Mouse (Mus musculus): ENCODE data around the gene Cdc25b.
"Not testable (repeated sequence)": the region's sequence is repeated elsewhere in the genome, so short reads cannot be mapped to it uniquely, and the experiment has no call there.

The Cdc25b gene

DNA sequence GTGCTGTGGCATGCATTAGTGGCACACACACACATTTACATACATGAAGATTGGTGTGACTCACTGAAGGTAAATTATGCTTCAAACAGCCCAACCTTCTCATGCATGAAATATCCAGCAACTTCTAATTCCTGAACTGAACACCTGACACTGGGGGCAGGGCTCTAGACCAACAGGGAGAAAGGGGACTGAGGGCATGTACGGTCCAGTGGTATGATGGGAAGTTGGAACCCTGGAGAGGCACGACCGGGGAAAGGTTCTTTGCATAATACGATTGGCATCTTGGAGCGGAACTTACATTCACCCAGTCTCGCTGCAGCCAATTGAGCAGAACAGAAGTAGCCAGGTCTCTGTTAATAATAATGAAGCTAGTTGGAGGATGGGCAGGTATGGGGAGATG, 38.4 kb downstream of the Cdc25b start:
- DNase-seq (ENCODE audit: low read depth, low spot score) = no peak

DNA sequence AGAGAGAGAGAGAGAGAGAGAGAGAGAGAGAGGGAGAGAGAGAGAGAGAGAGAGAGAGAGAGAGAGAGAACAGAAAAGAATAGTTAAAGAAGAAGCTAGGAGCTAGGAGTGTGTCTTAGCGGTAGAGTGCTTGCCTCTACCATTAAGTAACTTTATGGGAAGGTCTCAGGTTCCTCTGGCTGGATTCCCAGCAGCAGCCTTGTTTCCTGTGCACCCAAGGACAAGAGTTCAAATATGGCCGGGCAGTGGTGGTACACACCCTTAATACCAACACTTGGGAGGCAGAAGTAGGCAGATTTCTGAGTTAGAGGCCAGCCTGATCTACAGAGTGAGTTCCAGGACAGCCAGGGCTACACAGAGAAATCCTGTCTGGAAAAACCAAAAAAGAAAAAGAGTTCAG, 39.9 kb downstream of the Cdc25b start:
- DNase-seq (ENCODE audit: low read depth, low spot score) = not testable (repeated sequence)

DNA sequence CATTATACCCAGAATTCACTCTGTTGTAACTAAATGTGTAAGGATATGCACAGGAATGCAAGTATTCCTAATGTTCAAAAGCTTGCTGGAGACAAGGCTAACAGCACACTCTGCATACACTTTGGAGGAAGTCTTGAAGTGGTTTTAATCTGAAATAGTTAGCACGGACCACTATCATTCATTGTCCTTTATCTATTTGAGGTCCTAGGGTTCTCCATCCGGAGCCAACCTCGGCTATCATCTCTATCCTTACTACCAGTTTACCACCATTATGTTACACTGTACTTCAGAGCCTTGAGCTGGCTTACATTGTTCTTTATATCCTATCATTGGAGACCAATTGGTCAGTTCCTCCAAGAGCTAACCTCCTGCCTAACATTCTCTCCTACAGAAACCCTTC, 40.5 kb downstream of the Cdc25b start:
- DNase-seq (ENCODE audit: low read depth, low spot score) = no peak

DNA sequence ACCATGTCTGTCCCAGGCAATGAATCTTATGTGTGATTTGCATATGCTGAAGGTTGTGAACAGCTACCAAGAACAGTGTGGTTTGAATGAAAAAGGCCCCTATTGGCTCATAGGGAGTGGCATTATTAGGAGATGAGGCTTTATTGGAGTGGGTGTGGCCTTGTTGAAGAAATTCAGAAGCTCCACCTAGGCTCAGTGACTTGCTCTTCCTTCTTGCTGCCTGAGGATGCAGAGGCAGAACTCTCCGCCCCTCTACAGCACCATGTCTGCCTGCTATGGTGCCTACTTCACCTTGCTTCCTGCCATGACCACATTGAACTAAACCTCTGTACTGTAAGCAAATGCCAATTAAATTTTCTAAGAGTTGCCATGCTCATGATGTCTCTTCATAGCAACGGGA, 45.8 kb downstream of the Cdc25b start:
- DNase-seq (ENCODE audit: low read depth, low spot score) = no peak

DNA sequence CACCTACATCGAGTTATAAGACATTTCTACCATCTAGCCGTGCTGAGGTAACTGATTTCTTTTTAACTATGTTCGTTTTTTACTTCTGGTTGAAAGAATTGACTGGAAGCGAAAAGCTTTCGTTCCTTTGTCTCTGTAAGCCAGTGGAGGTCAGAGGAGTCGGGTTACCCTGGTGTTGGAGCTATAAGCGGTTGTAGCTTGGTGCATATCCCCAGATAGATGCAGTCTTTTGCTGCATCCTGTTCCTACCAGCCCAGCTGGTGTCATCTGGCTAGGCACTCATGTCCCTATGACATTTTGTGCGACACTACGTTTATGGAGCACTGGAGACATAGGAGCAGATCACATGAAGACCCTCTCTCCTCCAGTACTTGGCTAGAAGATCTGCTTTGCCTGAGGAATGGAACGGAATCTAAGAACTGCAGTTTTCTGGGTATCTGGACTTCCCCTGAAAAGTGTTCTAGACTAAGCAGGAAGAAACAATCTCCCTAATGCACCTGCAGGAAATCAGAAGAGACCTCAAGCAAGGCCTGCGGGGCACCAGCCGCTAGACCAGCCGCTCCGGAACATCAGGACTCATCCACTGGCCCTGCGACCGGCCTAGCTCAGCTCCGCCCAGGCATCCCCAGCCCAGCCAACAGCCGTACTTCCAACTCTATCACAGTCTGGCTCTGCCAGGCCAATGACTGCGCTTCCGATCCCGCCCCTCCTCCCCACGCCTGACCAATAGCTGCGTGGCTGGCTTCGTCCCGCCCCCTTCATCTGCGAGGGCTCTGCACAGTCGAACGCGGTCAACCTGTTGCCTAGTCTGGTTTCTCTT, 46.8 kb downstream of the Cdc25b start, which contains the start of gene Mavs:
Mavs (plus strand) TSS at position 757 of the 820 bp plus-strand sequence.
- peak; percentile 91 for DNase-seq (ENCODE audit: low read depth, low spot score)

DNA sequence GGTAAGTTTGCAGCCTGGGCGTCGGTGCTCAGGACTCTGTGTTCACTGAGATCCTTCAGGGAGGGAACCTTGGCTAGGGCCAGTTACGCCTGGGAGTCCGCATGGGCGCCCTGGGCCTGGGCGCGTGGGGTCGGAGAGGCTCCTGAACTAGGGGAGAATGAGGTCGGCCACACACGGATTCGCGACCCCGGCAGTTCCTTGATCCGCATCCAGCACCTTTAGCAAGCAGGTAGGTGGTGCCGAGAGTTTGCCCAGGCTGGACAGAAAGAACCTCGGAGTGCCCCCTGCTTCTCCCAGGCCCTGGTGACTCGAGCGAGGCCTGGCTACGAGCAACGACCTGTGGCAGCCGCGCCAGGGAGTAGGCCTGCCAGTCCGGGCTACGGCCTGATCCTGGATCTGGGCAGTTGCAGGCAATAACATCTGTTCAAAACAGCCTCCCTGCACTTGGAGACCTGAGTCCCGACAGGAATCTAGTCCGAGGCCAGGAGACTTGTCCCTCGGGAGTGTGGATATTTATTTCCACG, 47.4 kb downstream of the Cdc25b start:
- no peak for DNase-seq (ENCODE audit: low read depth, low spot score)

DNA sequence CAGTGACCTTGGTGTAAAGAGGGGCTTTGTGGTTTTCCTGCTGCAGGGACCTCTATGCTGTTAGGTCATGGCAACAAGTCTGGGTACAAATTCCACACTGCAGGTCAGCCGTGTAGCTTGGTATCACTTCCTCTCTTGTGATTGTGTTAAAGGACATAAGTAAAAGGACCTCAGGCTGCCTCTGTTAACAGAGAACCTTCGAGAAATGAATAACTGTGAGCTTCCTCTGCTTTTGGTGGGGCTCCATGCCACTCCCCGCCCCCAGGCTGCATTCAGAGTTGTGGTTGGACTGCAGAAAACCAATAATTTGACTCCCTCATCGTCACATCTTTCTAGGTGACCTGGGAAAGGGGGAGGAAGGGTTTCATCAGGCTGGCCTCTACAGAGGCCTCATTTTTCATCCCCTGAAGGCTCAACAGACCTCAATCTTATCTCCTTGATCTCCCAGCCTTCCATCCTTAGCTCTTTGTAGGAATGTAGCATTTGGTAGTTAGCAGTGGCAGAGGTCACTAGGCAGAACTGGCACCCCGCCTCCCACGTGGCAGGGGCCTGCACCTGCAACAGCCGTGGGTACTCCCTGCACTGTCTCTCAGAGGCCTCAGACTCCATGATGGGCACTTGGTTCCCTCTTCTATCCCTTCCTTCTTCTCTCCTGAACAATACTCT, 48.4 kb downstream of the Cdc25b start:
- DNase-seq (ENCODE audit: low read depth, low spot score) = no peak

DNA sequence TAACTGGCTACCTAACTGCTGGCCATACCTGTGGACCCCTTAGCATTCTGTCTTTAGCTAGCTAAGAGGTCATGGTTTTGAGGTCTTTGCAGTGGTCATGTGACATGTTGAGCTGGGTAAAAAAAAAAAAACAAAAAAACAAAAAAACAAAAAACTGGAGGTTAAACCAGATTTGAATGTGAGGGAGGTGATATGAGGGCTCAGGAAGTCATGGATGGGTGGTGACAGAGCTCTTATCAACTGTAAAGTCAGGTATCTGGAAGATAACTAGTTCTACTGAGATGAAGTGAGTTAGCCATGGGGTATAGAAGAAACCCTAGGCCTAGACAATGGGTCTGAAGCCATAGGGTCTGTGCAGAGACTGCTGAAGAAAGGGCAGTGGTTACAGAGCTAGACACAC, 55.4 kb downstream of the Cdc25b start:
- no peak for DNase-seq (ENCODE audit: low read depth, low spot score)

DNA sequence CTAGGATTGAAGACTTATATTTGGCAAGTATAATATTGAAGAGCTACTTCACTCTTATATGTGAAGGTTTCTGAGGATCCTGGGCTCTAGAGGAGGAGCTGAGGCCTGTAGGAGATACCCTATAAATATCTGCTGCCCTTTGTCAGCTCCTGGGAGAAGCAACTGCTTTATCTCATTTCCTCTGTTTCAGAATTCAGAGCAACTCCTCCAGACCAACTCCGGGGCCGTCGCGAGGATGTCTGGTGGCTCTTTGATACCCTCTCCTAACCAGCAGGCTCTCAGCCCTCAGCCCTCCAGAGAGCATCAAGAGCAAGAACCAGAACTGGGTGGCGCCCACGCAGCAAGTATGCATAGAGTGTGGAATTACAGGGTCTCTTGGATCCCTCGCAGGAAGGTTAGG, 56.2 kb downstream of the Cdc25b start:
- DNase-seq (ENCODE audit: low read depth, low spot score) = no peak
